Mouse (Mus musculus) adrenal gland, adult 8-10 months (tissue): Measurements from ENCODE around the gene Plekha6. TPM values are rescaled to one million over a fixed set of nuclear protein-coding genes. Genes with fewer than 3 reads are reported as not detected.
A peak's percentile ranks its signal among the peaks of the same experiment; 100 is the strongest.

Source experiments
- DNase-seq: peaks from one replicate; pipeline ENCODE4 v3.0.0; 2022
- total RNA-seq, 4 experiments: library from RNA; stranded (reverse); gene quantifications; 2 replicates each; pipeline ENCODE4 v1.2.4; 2022

Plekha6 gene
- total RNA-seq, 4 experiments from 2014 or later: 16.1 to 56.7 (median 33.1) TPM

DNA sequence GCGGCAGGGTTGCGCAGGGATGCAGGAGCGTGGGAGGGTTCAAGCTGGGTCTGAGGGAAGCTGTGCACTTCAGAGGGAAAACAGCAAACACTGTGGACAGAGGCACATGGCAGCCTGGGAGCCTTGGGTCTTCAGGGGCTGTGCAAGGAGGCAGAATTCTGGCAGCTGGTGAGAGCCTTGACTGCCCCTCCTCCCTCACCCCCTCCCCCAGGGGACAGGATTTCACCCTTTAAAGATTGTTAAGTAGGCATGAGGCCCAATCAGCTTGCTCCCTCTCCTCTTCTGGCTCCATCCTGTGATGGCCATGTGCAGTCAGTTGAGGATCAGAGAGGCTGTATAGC lies 51.3 kb downstream of the Plekha6 start:
- no peak for DNase-seq

DNA sequence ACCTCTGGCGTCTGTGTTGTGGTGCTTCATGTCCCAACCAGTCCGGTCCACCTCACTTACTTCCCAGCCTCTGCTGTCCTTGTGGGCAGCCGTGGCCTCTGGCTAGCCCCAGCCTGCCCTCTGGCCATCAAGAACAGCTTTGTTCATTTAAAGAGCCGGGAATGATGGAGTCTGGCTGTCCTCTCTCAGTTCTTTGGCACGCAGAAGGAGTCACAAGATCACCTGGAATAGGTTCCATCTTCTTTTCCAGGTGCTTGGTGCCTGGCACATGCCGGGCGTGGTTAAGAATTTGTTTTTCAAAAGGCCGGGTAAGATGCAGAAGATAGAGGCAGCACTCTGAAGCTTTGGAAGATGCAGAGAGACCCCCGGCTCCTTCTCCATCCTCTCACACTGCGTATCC lies 51.7 kb downstream of the Plekha6 start:
- no peak for DNase-seq

DNA sequence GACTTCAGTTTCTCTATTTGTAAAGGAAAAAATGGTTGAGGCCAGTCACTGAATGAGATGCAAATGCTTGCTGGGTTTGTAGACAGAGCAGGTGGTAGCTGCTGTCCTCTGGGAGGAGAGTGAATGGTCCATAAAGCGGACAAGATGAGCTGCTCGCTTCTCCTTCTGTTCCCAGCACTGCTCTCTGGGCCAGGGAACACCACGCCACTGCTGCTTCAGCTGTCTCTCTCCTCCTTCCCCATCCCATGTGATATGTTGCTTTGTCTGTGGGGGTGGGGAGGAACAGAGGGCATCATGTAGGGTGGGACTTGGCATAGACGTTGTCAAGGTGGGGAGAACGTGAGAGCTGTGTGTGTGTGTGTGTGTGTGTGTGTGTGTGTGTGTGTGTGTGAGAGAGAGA lies 53.0 kb downstream of the Plekha6 start:
- no peak for DNase-seq

DNA sequence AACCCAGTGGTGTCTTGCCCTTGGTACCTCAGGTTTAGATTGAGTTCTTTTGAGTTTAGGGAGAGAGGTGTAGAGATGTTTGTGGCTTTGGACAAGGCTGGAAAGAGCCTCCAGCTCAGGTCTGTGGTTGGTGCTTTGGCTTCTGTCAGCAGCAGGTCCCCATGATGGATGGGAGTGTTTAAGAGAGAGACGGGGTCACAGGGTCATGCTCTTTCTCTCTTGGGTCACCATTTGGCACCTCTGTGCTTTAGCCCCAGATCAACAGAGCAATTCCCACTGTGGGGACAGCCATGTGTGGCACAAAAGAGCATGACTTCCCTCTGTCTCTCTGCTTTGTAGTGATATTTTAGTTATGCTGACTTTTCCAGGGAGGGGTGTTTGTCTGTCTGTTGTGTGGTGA lies 55.1 kb downstream of the Plekha6 start:
- DNase-seq: no peak

DNA sequence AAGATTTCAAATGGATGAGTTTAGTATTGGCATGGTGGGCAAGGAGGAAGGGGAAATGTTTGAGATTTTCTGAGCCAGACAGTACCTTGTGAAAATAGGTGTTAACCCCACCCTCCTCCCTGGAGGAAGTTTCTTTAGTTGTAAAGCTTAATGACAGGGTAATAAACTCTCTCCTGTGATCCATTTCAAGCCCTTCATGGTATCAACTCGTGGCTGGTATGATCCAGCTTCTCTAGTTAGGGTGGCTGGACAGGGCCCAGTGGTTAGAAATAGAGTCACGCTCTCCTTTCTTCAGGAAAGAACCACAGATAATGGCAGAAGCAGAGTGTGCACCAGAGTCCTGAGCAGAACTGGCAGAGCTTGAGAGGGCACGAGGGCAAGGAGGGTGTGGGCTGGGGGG lies 57.4 kb downstream of the Plekha6 start:
- DNase-seq: no peak

DNA sequence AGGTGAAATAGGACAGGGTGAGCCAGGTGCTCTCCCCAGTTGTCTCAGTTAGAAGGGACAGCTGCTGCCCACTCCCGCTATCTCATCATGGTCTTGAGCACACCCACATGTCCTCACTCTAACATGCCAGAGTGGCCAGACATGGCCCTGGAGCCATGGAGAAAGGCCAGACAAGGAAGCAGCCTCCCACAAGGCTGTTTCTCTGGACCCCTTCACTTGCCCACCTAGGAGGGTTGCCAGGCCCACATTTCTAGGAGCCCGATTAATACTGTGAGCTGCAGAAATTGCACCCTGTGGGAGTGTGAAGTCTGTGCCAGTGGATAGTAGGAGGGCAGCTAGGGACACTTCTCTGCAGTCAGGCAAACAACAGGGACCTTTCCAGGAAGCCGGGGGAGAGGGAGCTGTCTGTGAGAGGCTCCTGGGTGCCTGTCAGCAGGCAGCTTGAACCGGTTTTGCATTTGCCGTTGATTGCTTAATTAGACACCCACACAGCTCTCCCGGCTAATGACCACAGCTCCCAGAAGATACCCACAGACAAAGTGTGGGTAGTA lies 58.5 kb downstream of the Plekha6 start:
- no peak for DNase-seq

DNA sequence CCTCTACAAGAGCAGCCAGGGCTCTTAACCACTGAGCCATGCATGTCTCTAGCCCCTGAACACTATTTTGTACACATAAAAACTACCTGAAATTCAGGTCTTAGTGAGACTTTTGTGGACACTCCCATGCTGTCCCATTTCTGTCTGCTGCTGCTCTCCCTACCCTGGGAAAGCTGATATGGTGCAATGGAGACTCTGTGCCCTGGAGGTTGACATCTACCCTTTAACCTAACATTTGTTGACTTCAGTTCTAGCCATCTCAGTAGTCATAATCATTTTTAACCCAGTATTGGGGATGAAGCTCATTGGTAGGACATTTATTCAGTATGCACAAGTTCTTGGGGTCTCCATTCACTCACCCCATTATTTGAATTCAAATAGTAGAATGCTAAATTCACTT lies 60.7 kb downstream of the Plekha6 start:
- no peak for DNase-seq

DNA sequence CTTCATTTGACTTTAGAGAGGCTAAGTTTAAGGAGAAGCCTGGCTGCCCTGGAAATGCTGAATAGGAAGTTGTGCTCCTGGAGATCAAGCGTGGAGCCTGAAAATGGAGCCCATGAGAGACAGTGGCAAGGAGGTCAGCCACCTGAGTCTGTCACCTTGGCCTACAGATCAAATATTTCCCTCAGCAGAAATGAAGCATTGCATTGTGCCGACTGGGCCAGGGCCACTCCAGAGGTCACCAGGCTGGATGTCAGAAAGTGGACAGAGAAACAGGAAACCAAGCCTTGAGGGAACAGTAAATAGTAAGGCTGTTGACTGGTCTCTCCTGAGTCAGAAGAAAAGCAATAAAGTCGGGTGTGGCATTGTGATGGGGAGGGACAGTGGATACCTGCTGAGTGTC lies 61.1 kb downstream of the Plekha6 start:
- DNase-seq: no peak

DNA sequence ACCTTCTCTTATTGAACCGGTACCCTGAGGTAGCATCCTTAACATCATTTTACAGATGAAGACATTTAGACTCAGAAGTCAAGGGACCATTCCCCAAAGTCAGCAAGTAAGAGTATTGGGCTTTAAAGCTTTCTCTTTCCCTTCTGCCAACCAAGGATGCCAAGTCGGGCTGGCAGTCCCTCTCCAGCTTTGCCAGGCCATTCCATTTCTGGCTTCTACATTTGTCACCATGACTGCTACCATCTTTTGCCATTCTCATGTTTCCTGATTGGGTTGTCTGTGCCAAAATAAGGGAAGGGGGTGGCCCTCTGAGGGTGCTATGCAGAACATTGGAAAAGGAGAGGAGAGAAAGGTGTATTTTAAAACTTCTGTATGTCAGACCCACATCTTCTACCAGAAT lies 61.6 kb downstream of the Plekha6 start:
- no peak for DNase-seq

DNA sequence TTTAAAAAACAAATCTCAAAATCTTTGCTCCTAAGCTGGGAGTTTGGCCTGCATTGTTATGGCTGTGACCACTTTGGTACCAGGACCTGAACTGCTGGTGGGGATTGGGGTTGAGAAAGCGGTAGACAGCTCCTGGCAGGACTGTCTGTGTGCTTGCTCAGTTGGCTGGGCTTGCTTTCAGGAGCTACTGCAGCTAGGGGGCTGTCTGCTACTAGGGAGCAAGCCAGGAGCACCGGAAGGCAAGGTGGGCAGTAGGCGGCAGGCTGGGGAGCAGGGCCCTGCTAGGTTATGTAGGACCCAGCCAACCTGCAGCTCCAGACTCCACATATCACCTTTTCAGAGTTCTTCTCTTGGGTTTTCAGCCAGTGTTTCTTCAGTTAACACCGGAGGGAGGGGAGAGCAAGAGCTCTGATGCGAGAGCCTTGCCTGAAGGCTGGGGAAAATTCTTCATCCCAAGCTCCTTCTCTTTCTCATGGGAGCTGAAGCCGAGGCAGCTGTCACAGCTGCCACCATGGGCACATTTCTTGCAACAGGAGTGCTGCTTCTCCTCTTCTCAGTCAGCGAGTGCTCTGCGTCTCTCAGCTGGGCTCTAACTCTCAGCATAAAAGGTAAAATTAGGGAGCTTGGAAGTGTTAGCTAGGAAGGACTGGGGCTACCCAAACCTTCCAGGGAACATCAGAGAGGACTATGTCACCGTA lies 62.1 kb downstream of the Plekha6 start:
- no peak for DNase-seq

DNA sequence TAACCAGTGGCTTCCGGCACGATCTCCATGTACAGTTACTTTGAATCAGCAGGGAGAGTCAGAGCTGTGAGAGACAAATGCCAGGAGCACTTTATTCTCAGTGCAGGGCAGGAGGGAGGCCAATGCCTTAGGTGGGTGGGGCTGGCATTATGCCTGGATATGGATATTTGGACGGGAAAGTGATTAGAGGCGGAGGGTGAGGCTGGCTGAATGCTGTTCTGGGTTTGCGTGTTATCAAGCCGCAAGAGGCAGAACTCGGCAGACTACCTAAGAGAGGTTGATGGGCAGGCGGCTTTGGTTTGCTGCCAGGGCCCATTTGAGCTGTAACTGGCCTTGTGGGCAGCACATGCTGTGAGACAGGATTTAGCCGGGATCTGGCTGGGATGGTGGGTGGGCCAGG lies 62.9 kb downstream of the Plekha6 start:
- DNase-seq: peak; percentile 46

DNA sequence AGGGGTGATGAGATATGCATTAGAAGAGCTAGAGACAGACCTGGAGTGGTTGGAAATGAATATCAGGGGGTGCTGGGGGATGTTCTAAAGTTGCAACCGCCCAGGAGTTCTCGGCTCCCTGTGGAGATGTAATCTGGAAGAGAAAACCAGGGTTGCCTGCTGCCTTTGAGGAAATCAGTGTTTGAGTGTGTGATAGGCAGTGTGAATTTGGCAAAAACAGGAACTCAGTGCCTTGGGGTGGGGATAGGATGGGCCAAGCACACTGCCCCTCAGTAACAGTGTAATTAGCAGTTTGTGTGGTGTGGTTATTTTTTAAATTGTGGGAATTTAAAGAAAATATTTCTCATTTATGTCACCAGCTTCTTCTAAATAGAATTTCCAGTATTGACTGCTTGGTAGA lies 63.4 kb downstream of the Plekha6 start:
- DNase-seq: no peak

DNA sequence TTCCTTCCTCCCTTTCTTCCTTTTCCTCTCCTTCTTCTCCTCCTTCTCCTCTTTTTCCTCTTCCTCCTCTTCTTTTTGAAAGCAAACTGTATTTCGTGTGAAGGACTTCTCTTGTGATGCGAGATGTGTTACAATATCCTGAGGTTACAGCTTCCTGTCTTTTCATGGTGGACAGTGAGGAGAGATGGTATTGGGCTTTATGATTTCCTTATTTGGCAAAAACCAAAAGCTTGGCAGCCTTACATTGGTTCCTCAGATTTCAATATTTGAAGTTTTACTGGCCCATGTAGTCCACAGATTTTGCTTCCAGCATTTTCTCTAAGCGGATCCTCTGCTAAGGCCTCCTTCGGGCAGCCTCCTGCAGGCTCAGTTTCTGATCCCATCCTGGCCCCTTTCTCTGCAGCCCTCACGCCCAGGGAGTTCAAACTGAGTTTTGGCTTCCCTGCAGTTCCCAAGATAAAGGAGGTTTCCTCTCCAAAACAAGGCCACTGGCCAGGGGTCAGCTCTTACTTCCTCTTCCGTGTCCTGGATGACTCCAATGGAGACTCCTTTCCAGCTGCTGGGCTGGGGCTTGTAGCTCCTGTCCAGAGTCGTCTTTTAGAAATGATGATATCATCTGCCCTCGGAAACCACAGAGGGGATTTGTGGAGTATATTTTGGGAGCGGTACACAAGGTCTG lies 64.9 kb downstream of the Plekha6 start:
- no peak for DNase-seq

DNA sequence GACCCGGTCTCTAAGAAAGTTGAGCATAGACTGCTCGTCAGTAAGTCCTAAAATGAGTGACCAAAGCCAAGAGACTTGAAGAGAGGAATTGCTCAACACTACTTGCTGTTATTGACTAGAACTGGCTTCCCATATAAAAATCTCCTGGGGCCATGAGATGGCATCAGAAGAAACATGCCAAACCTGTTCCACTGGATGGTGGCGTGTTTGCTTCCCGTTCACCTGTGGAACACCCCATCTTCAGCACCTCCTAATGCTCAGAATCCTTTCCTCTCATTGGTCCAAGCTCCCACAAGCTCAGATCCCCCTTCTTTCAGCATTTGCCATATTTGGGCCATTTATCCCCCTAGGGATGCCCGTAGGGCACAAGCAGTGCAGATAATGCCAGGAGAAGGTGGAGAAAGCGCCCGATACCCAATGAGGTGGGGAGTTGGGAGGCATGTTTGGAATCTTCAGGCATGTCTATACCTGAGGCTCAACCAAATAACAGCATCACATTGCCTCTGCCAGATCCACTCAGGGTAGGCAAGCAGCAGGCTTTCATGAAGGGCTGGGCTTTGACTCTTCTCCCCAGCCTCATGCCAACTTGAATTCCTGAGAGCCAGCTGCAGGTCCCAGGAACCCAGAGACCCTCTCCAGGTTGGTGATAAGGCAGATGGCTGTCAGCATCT lies 67.6 kb downstream of the Plekha6 start:
- DNase-seq: no peak

DNA sequence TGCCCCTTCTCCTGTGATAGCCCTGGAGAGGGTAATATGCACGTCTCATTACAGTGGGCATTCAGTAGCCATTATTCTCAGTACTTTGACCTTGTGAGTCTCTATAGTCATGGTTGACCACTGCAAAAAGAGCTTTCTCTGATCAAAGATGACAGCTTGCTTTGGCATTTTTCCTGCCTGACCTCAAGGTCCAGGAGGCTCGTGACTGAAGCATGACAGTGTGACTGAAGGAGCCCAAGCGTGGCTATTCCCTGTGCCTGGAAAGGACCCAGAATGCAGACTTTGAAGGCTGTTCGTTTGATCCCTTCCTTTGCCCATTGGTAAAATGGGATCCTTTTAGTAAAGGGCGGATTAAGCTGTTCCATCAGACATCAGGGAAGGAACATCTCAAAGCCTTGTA lies 71.9 kb downstream of the Plekha6 start:
- peak; percentile 71 for DNase-seq

DNA sequence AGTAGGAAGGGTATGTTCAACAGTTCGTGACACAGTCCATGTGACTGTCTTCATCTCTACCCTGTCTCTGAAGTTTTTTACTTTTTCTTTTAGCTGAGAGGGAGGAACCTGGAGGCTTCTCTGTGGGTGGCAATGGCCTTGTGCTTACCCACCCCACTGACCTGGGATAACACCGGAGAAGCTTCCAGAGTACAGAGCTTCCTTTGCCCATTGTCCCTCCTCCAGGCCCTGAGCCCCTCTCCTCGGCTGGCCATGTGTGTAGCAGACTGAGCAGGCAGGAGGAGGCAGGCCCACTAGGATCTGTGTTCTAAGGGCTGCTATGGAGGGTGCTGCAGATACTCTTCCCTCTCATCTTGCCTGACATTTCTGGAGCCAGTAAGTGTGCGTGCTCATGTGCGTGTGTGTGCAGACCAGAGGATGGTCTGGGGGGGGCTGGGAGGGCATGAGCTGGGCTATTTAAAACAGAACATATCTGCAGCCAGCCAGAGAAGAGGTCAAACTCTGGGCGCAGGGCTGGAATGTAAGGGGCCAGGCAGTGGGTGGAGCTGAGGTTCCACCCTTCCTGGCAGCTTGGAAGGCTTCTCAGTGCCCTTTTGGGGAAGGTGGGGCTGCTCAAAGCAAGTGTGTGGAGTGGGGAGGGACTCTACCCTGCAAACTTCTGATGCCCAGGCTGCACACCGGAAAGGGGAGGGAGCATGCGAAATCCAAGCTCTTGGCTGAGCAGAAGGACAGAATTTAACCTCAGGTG lies 72.9 kb downstream of the Plekha6 start:
- DNase-seq: no peak

DNA sequence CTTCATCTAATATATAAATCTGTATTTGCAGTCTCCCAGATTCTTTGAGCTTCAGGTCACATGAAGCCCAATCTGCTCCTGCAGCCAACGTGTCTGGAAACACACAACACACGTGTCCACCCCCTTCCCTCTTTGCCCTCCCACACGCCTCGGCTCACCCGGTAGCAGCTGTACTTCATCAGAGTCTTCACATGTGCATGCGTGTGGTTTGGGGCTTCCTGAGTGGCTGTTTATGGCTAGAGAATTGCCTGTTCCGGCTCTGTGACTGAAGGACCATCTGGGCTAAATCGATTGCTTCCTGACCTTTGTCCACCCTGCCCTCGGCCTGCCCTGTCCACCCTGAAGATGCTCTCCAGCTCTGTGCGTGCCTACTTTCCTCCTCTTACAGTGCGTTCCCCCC lies 73.7 kb downstream of the Plekha6 start:
- DNase-seq: no peak

DNA sequence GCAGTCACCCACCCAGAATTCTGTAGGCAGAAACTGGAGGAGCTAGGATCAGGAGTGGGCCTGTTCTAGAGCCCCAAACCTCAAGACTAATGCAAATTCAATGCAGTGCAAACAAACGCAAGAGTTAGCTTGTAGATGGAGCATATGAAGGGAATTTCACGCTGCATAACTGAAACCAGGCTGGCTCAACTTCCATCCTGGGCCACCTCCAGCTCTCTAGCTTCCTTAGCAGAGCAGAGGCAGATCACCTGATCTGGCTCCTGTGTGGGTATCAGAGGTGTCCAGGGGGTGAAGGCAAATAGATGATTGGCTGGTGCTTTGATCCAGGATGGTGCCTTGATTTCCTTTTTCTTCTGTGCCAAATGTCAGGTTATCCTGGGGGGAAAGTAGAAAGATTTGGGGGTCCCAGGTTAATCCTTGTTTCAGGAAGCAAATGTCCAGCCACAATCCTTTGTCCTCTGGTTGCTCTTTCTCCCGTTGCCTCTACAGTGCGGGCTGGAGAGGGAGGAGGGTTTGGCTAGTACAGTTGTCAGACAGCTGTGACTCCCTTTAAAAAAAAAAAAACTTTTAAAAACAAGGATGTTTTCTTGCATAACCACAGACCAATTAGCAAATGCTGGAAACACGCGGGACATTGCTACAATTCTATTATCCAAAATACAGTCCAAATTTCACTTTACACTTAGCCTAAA lies 75.3 kb downstream of the Plekha6 start:
- DNase-seq: no peak

DNA sequence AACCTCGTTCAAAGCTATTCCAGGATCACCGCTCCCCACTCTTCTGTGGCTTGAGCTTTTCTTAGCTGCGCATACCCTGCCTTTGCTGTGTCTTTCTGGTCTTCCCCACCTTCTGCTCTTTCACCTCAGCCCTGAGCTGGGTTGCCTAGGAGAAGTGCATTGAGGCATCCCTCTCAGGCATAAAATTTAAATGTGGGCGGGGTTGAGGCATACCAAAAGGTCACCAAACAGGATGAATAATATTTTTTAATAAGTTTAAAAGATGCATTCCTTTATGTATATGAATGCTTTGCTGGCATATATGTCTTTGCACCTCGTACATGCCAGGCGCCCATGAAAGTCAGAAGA lies 75.8 kb downstream of the Plekha6 start:
- no peak for DNase-seq

DNA sequence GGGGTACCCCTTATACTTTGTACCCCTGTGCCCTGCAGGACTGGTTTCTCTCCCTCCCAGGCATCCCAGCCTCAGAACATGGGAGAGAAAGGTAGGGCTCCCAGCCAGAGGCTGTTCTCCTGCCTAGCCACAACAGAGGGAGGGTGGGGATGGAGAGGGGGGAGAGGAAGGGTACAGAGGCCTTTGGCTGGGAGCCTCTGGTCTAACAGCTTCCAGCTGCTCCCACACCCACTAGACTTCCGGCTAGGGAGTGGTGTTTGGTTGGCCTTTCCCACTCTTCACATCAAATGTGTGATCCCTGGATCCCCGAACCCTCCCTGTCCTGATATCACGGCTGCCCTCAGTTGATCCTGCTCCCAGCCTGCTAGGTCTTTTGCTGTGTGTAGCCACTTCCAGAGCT lies 76.9 kb downstream of the Plekha6 start:
- DNase-seq: no peak

DNA sequence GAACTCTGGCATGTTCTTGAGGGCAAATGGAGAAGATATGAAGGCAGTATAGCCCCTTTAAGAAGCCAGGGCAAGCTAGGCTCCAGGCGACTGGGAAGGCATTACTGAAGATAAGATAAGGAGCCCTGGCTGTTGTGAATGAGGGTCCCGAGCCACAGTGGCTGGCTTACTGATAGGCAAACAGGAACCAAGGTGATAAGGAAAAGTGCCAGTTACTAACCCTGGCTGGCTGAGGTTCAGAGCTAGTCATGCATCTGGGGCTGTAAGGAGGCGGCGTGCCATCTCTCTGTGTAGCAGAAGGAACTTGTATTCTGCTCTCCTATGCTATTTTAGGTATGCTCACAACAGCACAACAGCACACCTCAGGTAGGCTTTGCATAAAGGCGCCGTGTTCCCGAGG lies 80.7 kb downstream of the Plekha6 start:
- DNase-seq: no peak
